Mouse (Mus musculus): ENCODE measurements at regions not wholly inside any gene's neighbourhood (a gene's known extent, or its start where the extent isn't known, plus 50 kb on each side); places are given as distances from the start of the nearest gene placed in this dataset.
A peak's percentile ranks its signal among the peaks of the same experiment; 100 is the strongest.

DNA sequence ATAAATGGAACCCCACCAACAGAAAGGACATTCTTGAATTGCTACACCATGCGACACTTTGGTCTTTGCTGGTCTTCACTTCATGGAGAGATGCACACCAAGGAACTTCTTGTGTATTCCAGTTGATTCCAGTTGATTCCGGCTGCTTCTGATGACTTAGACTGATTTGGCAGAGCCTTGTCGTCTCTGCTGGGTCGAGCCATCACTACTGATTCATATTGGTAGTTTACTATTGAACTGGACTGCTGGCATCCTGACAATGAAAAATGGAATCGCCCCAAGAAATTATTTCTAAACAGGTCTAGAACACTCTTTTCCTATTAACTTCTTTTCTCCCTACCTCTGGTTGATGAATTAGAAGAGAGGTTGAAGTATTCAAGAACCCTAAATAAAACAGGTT is 277.7 kb downstream of the Tbc1d1 start:
- no peak for ATAC-seq (replicated peaks; ENCODE audit: low FRiP score)
- H3K4me1 ChIP-seq = peaks cover 29% of the 10 kb centered on the region
- H3K27ac ChIP-seq = no peak overlapping the region
- no peaks in the 10 kb centered on the region for H3K9me3 ChIP-seq (replicated peaks)
- 87% methylated on average over 5 of the region's 5 CpGs for WGBS
- H3K9ac ChIP-seq = no peak overlapping the region
- no peaks in the 10 kb centered on the region for H3K27me3 ChIP-seq
- H3K36me3 ChIP-seq = no peaks in the 10 kb centered on the region
- no peak overlapping the region for H3K4me2 ChIP-seq
- H3K4me3 ChIP-seq (replicated peaks) = no peak overlapping the region

DNA sequence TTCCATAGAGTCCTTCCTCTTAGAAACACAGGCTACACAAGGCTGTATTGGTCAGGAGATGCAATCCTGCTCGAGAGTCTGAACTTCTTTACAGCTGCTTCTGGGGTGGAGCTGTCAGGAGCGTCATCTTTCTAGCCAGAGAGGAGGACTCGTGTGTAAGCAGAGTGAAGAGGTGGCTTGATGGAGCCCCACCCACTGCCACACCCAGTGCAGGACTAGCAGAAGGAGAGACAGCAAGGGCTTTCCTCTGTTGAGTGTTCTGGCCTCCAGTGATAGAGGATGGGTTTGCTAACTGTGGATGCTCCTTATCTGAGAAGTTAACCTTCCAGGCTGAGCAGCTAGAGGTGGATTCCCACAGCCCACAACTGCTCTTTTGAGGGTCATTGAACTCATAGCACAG is 279.4 kb downstream of the Tbc1d1 start:
- ATAC-seq (replicated peaks; ENCODE audit: low FRiP score) = peak; percentile 89
- Histone ChIP-seq H3K9ac (no peak overlapping the region), H3K4me3 (replicated peaks) (no peak overlapping the region), H3K27ac (0 out of 2 replicates have a peak overlapping the region, but pooled peaks have one; percentile 32), H3K36me3 (no peaks in the 10 kb centered on the region), H3K27me3 (no peaks in the 10 kb centered on the region), H3K4me2 (no peak overlapping the region), H3K9me3 (replicated peaks) (no peaks in the 10 kb centered on the region), H3K4me1 (peaks cover 23% of the 10 kb centered on the region)
- 48% methylated on average over 3 of the region's 3 CpGs for WGBS

DNA sequence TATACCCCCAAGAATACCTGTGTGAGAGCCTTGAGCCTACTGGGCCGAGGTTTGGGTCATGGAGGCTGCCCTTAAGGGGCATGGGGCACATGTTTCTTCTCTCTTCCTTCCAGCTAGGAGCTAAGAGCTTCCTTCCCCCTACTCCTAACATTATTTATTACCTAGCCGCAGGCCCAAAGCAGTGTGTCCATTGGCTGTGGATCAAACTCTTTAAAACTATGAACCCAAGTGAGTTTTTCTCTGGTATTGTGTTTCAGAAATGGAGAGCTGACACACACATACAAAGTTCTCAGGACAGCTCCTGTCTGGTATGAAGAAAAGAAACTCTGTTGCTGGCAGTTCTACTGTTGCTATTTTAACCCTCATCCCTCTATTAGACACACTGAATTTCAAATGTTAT is 279.9 kb downstream of the Tbc1d1 start:
- Histone ChIP-seq H3K4me1 (peaks cover 21% of the 10 kb centered on the region), H3K4me3 (replicated peaks) (no peak overlapping the region), H3K27ac (0 out of 2 replicates have a peak overlapping the region, but pooled peaks have one; percentile 32), H3K27me3 (no peaks in the 10 kb centered on the region), H3K9me3 (replicated peaks) (no peaks in the 10 kb centered on the region), H3K9ac (no peak overlapping the region), H3K36me3 (no peaks in the 10 kb centered on the region), H3K4me2 (no peak overlapping the region)
- 25% methylated on average over 2 of the region's 2 CpGs for WGBS
- ATAC-seq (replicated peaks; ENCODE audit: low FRiP score) = no peak

DNA sequence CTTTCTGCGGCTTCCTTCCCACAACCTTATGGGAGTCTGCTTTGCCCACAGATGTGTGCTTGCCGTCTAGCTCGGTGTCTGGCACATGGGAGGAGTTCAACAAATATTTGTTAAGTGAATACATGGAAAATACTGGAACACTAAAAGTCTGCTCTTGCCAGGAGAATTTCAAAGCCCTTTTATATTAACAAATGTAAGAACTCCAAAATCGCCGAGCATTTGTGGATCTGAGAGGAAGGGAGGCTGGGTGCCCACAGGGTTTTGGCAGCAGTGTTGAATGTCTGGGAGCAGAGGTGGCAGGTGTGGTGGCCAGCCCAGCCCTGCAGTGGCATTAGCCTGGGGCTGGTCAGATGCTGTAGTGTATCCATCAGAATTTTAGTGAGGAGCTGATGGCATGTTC is 281.6 kb downstream of the Tbc1d1 start:
- H3K27ac ChIP-seq = no peak overlapping the region
- no peaks in the 10 kb centered on the region for H3K27me3 ChIP-seq
- WGBS = 88% methylated on average over 5 of the region's 5 CpGs
- H3K4me2 ChIP-seq = no peak overlapping the region
- H3K9me3 ChIP-seq (replicated peaks) = no peaks in the 10 kb centered on the region
- peaks cover 17% of the 10 kb centered on the region for H3K4me1 ChIP-seq
- no peak for ATAC-seq (replicated peaks; ENCODE audit: low FRiP score)
- H3K4me3 ChIP-seq (replicated peaks) = no peak overlapping the region
- H3K9ac ChIP-seq = no peak overlapping the region
- no peaks in the 10 kb centered on the region for H3K36me3 ChIP-seq

DNA sequence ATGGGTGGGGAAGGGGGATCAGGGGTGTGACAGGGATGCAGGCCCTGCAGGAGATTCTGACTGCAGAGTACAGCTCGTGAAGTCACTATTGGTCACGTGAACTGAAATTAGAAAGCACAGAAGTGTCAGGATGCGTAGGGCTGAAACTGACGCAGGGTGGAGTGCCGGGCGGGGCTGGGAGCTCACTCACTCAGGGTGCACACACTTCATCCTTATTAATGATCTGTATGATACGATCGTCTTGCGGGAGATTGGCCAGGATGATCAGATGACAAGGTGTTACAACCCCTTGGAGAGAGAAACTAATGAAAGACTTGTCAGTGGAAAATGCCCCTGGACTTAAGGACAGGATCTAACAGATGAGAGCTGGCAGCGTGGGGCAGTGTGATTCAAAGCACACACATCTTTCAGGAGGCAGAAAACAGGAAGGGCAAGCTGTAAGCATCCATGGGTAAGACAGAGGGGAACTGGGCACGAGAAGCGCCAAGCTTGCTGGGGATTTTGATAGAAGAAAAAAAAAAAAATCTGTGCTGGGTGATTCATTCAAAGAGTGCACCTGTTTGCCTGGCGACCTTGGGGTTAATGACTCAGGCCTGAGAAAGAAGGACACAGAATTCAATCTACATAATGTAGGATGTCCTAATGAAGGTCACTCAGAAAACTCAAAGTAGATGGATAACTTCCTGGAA is 282.5 kb downstream of the Tbc1d1 start:
- Histone ChIP-seq H3K27ac (no peak overlapping the region), H3K4me3 (replicated peaks) (no peak overlapping the region), H3K4me2 (no peak overlapping the region), H3K27me3 (no peaks in the 10 kb centered on the region), H3K9ac (no peak overlapping the region), H3K9me3 (replicated peaks) (no peaks in the 10 kb centered on the region), H3K4me1 (peaks cover 17% of the 10 kb centered on the region), H3K36me3 (no peaks in the 10 kb centered on the region)
- ATAC-seq (replicated peaks; ENCODE audit: low FRiP score) = no peak
- WGBS = 66% methylated on average over 13 of the region's 13 CpGs

DNA sequence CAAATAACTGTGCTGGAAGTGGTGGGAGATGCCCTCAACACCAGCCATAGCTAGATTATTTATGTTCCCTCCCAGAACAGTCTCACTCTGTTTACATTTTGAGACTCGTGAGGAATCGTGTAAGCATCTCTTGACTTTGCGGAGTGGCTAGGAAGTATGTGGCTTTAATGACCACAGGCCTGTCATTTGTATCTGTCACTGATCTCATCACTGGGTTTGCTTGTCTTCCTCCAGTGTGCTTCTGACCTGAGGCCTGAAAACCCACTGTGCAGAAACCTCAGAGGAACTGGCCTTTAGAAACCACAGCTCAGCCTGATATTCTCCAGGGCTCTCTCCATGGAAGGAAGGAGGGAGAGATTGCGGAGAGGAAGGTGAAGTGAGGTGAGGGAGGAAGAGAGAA is 291.7 kb downstream of the Tbc1d1 start:
- Histone ChIP-seq H3K4me2 (no peak overlapping the region), H3K4me3 (replicated peaks) (no peak overlapping the region), H3K9ac (no peak overlapping the region), H3K27me3 (no peaks in the 10 kb centered on the region), H3K36me3 (no peaks in the 10 kb centered on the region), H3K27ac (no peak overlapping the region), H3K9me3 (replicated peaks) (no peaks in the 10 kb centered on the region), H3K4me1 (0 out of 2 replicates have a peak, but pooled peaks cover 1% of the 10 kb centered on the region)
- WGBS = 50% methylated on average over 4 of the region's 4 CpGs
- no peak for ATAC-seq (replicated peaks; ENCODE audit: low FRiP score)

DNA sequence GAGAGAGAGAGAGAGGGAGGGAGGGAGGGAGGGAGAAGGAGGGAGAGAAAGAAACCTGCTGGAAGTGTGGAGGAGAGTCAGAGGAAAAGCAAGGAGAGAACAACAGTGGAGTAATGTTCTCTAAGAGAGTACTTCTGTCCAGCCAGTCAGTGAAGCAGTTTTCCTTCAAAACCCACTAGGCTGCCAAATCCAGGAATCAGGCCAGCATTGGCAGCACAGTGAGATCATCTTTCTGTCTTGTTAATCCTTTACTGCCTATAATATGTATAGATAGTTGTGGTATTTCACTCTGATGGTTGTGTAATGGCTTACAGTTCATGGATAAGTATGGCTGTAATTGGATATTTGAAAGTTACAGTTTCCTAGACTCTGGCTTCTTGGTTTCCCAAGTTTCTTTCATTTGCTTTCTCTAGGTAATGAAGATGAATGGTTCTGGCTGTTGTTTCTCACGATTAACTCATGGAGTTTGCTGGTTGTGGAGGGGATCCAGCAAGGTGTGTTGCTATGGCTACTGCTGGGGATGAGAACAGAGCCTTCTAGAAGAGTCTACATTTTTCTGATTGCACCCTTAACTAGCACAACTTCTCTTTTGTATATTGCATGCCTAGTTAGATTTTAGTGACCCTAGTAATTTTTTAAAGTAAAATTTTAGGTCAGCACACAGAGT is 296.7 kb downstream of the Tbc1d1 start:
- no peaks in the 10 kb centered on the region for H3K9me3 ChIP-seq (replicated peaks)
- no peak for ATAC-seq (replicated peaks; ENCODE audit: low FRiP score)
- H3K27me3 ChIP-seq = no peaks in the 10 kb centered on the region
- H3K4me2 ChIP-seq = no peak overlapping the region
- H3K9ac ChIP-seq = no peak overlapping the region
- H3K36me3 ChIP-seq = no peaks in the 10 kb centered on the region
- 3% methylated on average over 1 of the region's 1 CpGs for WGBS
- H3K4me3 ChIP-seq (replicated peaks) = no peak overlapping the region
- no peak overlapping the region for H3K27ac ChIP-seq
- H3K4me1 ChIP-seq = peaks cover 13% of the 10 kb centered on the region; the same call in 1 of the 2 replicates

DNA sequence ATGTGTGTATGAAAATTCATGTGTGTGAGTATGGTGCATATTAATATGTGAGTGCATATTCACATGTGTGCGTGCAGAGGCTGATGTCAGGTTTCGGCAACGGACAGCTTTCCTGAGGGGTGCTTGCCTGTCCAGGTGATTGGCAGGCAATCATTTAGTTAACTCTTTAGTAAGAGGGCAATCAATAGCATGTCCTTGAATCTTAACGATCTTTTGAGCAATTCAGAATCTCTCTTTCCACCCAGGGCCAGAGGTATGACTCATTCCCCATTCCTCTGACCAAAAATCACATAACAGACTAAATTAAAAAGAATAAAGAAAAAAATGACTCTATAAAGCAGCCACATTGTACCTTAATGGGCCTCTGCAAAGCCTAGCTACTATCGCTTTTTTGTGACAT is 303.7 kb downstream of the Tbc1d1 start:
- WGBS = 91% methylated on average over 5 of the region's 5 CpGs
- no peak overlapping the region for H3K4me2 ChIP-seq
- no peak overlapping the region for H3K27ac ChIP-seq
- no peaks in the 10 kb centered on the region for H3K36me3 ChIP-seq
- H3K4me1 ChIP-seq = 0 out of 2 replicates have a peak, but pooled peaks cover 2% of the 10 kb centered on the region
- H3K27me3 ChIP-seq = no peaks in the 10 kb centered on the region
- ATAC-seq (replicated peaks; ENCODE audit: low FRiP score) = no peak
- H3K9me3 ChIP-seq (replicated peaks) = no peaks in the 10 kb centered on the region
- no peak overlapping the region for H3K4me3 ChIP-seq (replicated peaks)
- H3K9ac ChIP-seq = no peak overlapping the region

DNA sequence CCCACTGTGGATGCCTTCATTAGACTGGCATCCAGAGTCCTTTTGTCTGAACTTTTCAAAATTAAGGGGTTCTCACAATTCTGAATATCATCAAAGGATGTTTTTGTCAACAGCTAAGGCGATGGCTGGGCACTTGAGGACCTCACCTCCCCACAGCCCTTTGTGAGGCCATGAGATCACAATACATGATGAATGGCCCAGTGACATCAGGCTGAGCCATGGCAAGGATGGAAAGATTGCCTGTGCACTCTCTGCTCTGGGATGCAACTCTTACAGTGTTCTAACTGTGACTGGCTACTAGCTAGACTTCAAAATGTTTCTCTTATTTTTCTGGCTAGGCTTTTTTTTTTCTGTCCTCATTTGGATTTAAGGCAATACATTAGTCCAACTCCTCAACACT is 304.8 kb downstream of the Tbc1d1 start:
- H3K27ac ChIP-seq = no peak overlapping the region
- WGBS = 80% methylated on average over 1 of the region's 1 CpGs
- no peak for ATAC-seq (replicated peaks; ENCODE audit: low FRiP score)

DNA sequence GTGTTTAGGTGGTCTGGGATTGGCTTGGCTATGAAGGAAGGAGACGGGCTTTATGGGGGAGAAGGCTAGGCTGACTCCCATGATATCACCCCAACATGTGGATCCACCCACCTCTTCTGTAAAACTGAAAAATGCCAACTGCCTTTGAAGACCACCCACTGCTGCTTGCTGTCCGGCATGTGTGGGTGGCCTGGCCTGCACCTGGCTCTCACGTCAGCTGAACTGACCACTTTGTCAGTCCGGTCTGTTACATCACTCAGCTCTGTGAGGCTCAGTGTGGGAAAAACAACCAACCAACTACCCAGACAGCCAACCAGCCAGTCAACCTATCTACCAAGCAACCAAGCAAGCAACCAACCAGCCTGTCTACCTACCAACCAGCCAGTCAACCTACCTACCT is 305.5 kb downstream of the Tbc1d1 start:
- H3K9me3 ChIP-seq (replicated peaks) = no peaks in the 10 kb centered on the region
- no peak for ATAC-seq (replicated peaks; ENCODE audit: low FRiP score)
- H3K27me3 ChIP-seq = no peaks in the 10 kb centered on the region
- no peaks in the 10 kb centered on the region for H3K4me1 ChIP-seq
- H3K36me3 ChIP-seq = no peaks in the 10 kb centered on the region
- H3K9ac ChIP-seq = no peak overlapping the region
- H3K27ac ChIP-seq = no peak overlapping the region
- WGBS = 89% methylated on average over 4 of the region's 4 CpGs
- no peak overlapping the region for H3K4me3 ChIP-seq (replicated peaks)
- no peak overlapping the region for H3K4me2 ChIP-seq

More for the DNA sequence above, 304.8 kb downstream of the Tbc1d1 start:
- H3K9me3 ChIP-seq (replicated peaks) = no peaks in the 10 kb centered on the region
- H3K4me1 ChIP-seq = no peaks in the 10 kb centered on the region
- no peaks in the 10 kb centered on the region for H3K36me3 ChIP-seq
- no peaks in the 10 kb centered on the region for H3K27me3 ChIP-seq
- H3K9ac ChIP-seq = no peak overlapping the region
- H3K4me2 ChIP-seq = no peak overlapping the region
- no peak overlapping the region for H3K4me3 ChIP-seq (replicated peaks)

DNA sequence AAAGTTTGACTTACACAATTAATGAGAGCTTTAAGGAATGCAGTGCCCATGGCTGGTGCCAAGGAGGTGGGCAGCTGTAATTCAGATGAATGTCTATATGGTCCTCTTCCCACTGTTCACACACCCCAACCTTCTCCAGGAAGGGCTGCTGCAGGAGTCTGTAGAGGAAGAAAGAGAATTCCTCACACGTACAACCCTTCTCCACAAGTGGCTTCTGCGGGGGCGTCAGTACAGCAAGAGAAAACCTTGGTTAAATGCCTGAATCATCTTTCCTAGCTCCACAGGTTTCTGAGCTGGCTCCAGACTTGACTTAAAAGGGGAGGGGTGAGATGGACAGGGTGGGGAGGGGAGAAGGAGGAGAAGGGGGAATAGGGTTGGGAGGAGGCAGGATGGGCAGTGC is 306.3 kb downstream of the Tbc1d1 start:
- Histone ChIP-seq H3K9me3 (replicated peaks) (no peaks in the 10 kb centered on the region), H3K27me3 (no peaks in the 10 kb centered on the region), H3K4me1 (no peaks in the 10 kb centered on the region), H3K27ac (no peak overlapping the region), H3K9ac (no peak overlapping the region), H3K4me2 (no peak overlapping the region), H3K4me3 (replicated peaks) (no peak overlapping the region), H3K36me3 (no peaks in the 10 kb centered on the region)
- no peak for ATAC-seq (replicated peaks; ENCODE audit: low FRiP score)
- 55% methylated on average over 3 of the region's 3 CpGs for WGBS

DNA sequence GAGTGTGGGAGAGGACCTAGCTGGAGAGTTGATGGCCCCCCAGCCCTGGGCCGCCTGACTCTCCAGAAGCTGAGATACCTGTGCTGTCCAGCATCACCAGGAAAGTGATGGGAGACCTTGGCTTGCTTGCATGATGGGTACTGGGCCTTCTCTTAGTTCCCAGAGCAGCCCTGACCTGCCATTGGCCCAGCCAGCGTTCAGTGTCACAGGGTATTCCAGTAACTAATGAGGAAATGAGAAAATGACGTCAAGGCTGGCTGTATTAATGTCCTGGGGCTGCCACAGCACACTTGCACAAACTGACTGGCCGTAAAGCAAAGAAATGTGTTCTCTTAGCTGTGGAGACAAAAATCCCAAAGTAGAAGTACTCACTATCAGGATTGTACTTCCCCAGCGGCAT is 307.5 kb downstream of the Tbc1d1 start:
- ATAC-seq (replicated peaks; ENCODE audit: low FRiP score) = no peak
- no peaks in the 10 kb centered on the region for H3K27me3 ChIP-seq
- H3K9ac ChIP-seq = no peak overlapping the region
- H3K4me2 ChIP-seq = no peak overlapping the region
- no peaks in the 10 kb centered on the region for H3K9me3 ChIP-seq (replicated peaks)
- no peaks in the 10 kb centered on the region for H3K36me3 ChIP-seq
- no peak overlapping the region for H3K27ac ChIP-seq
- no peak overlapping the region for H3K4me3 ChIP-seq (replicated peaks)
- 76% methylated on average over 5 of the region's 5 CpGs for WGBS
- H3K4me1 ChIP-seq = no peaks in the 10 kb centered on the region
